Mouse (Mus musculus) Patski (cell line): ENCODE results near the gene Pde9a. TPM values are rescaled to one million over a fixed set of nuclear protein-coding genes. Genes with fewer than 3 reads are reported as not detected.

Experiments
- ATAC-seq: fragments of 100-300 bp; one replicate; pipeline ENCODE4 v1.8.0; 2021
- CTCF ChIA-PET: fragments of 350-600 bp; sonication (Branson Sonifier 250); formaldehyde crosslinking; loops from one replicate; lab custom pipeline; 2022; ENCODE audit warnings: inconsistent platforms; lab: Charles Lee
- POLR2A ChIA-PET: fragments of 350-600 bp; sonication (Branson Sonifier 250); formaldehyde crosslinking; loops from one replicate; lab custom pipeline; 2022; ENCODE audit warnings: antibody characterized with exemption, inconsistent platforms; lab: Charles Lee
- DNase-seq: peaks from one replicate; pipeline ENCODE4 v3.0.0-alpha.2; 2011; ENCODE audit warnings: low read depth, low spot score
- H3K27me3 ChIP-seq: fragments of 371-371 bp; one replicate; pipeline ENCODE4 v1.5.1; 2021
- CTCF ChIP-seq: fragments of 100-300 bp; IDR thresholded peaks from one replicate; pipeline ENCODE4 v1.5.1; 2021
- in situ Hi-C: fragments of 300-500 bp; cut with MboI; formaldehyde crosslinking; loops from 3 replicates; pipeline ENCODE4 v1.11.1; 2018; ENCODE audit warnings: low pct_unique_long_range_greater_than_20kb, mixed read lengths
- polyA plus RNA-seq: library from polyadenylated mRNA; unstranded; gene quantifications from one replicate; pipeline ENCODE4 v1.2.3, GENCODE M21; 2021

Gene Pde9a
- polyA plus RNA-seq, 1 experiment from 2014 or later, result not detected

GRCm38 (mm10) chr17:31415258-31415657, 29.2 kb downstream of the Pde9a start:
- ChIA-PET CTCF (interaction anchor here (1.5 kb wide), 1 partner anchor 8 kb away, joined by 3 read pairs; no protein-coding TSS in a partner anchor), POLR2A (no interaction called here)
- ATAC-seq, result no peak
- no peak for DNase-seq
- TF ChIP-seq CTCF, result no peak
- in situ Hi-C loops, result no loop called here
- peaks cover 7% of the 10 kb centered on the region for H3K27me3 ChIP-seq

- peaks cover 7% of the 10 kb centered on the region for H3K27me3 ChIP-seq
- no peak for TF ChIP-seq CTCF
- ATAC-seq (no peak), DNase-seq (no peak)
- POLR2A ChIA-PET, result no interaction called here
- CTCF ChIA-PET, result no interaction called here
- in situ Hi-C loops, result no loop called here
Observed at GRCm38 (mm10) chr17:31418804-31419597, 33.0 kb downstream of the Pde9a start.

GRCm38 (mm10) chr17:31419598-31419950, 33.6 kb downstream of the Pde9a start:
- H3K27me3 ChIP-seq, result peaks cover 7% of the 10 kb centered on the region
- no peak for TF ChIP-seq CTCF
- DNase-seq, result no peak
- in situ Hi-C loops, result no loop called here
- ChIA-PET CTCF (no interaction called here), POLR2A (no interaction called here)
- ATAC-seq, result no peak

GRCm38 (mm10) chr17:31419995-31420394, 34.0 kb downstream of the Pde9a start:
- in situ Hi-C loops, result no loop called here
- H3K27me3 ChIP-seq, result peaks cover 7% of the 10 kb centered on the region
- no peak for TF ChIP-seq CTCF
- ChIA-PET CTCF (no interaction called here), POLR2A (no interaction called here)
- ATAC-seq (no peak), DNase-seq (no peak)

GRCm38 (mm10) chr17:31420658-31421057, 34.6 kb downstream of the Pde9a start:
- TF ChIP-seq CTCF, result no peak
- in situ Hi-C loops, result no loop called here
- DNase-seq (no peak), ATAC-seq (no peak)
- ChIA-PET POLR2A (no interaction called here), CTCF (no interaction called here)
- peaks cover 7% of the 10 kb centered on the region for H3K27me3 ChIP-seq

- ChIA-PET CTCF (no interaction called here), POLR2A (interaction anchor here (0.6 kb wide), 1 partner anchor 67 kb away, joined by 4 read pairs; no protein-coding TSS in a partner anchor)
- H3K27me3 ChIP-seq, result peaks cover 4% of the 10 kb centered on the region
- no peak for ATAC-seq
- no peak for TF ChIP-seq CTCF
- DNase-seq, result no peak
- in situ Hi-C loops, result no loop called here
Observed at GRCm38 (mm10) chr17:31422381-31422780, 36.4 kb downstream of the Pde9a start.

GRCm38 (mm10) chr17:31423020-31423419, 37.0 kb downstream of the Pde9a start:
- ATAC-seq (no peak), DNase-seq (no peak)
- ChIA-PET POLR2A (no interaction called here), CTCF (interaction anchor here (1.1 kb wide), 1 partner anchor 8 kb away, joined by 3 read pairs; no protein-coding TSS in a partner anchor)
- TF ChIP-seq CTCF, result no peak
- in situ Hi-C loops, result no loop called here
- H3K27me3 ChIP-seq, result no peaks in the 10 kb centered on the region

- ChIA-PET CTCF (interaction anchor here (1.1 kb wide), 1 partner anchor 9 kb away, joined by 3 read pairs; no protein-coding TSS in a partner anchor), POLR2A (interaction anchor here (0.5 kb wide), 1 partner anchor 22 kb away, joined by 7 read pairs; no protein-coding TSS in a partner anchor)
- no peak for DNase-seq
- in situ Hi-C loops, result no loop called here
- no peaks in the 10 kb centered on the region for H3K27me3 ChIP-seq
- ATAC-seq, result no peak
- TF ChIP-seq CTCF, result no peak
Observed at GRCm38 (mm10) chr17:31424358-31424757, 38.3 kb downstream of the Pde9a start.

- CTCF ChIA-PET, result no interaction called here
- in situ Hi-C loops, result no loop called here
- no peak for DNase-seq
- ATAC-seq, result no peak
- no peaks in the 10 kb centered on the region for H3K27me3 ChIP-seq
- POLR2A ChIA-PET, result no interaction called here
- no peak for TF ChIP-seq CTCF
Observed at GRCm38 (mm10) chr17:31424798-31425197, 38.8 kb downstream of the Pde9a start.

GRCm38 (mm10) chr17:31425827-31426698, 40.1 kb downstream of the Pde9a start:
- CTCF ChIA-PET, result no interaction called here
- POLR2A ChIA-PET, result no interaction called here
- no peak for TF ChIP-seq CTCF
- DNase-seq, result no peak
- no peaks in the 10 kb centered on the region for H3K27me3 ChIP-seq
- in situ Hi-C loops, result no loop called here
- no peak for ATAC-seq

- no peaks in the 10 kb centered on the region for H3K27me3 ChIP-seq
- ChIA-PET CTCF (no interaction called here), POLR2A (no interaction called here)
- TF ChIP-seq CTCF, result no peak
- in situ Hi-C loops, result no loop called here
- DNase-seq, result no peak
- ATAC-seq, result no peak
Observed at GRCm38 (mm10) chr17:31429402-31429801, 43.4 kb downstream of the Pde9a start.
